Mouse (Mus musculus): ENCODE results near the gene Ssr2. TPM values are rescaled to one million over a fixed set of nuclear protein-coding genes. Genes with fewer than 3 reads are reported as not detected.
A peak's percentile ranks its signal among the peaks of the same experiment; 100 is the strongest.
"Not testable (repeated sequence)": the region's sequence is repeated elsewhere in the genome, so short reads cannot be mapped to it uniquely, and the experiment has no call there.

Ssr2 gene
- total RNA-seq, 2 experiments from 2014 or later, result 86.8 to 91.6 TPM

GRCm38 (mm10) chr3:88578498-88579424 lies 3.1 kb downstream of the Ssr2 start:
- TF ChIP-seq CTCF (conservative IDR thresholded peaks at IDR 0.05), result no peak
- no peak for DNase-seq (ENCODE audit: low spot score in 2 of 2)
- Histone ChIP-seq H3K27ac (peak overlapping the region; percentile 90), H3K4me3 (peak overlapping the region; percentile 72)

- peak; percentile 82 to 88 for DNase-seq (ENCODE audit: low spot score in 2 of 2)
- no peak for TF ChIP-seq CTCF (conservative IDR thresholded peaks at IDR 0.05)
- Histone ChIP-seq H3K4me3 (peak overlapping the region; percentile 72), H3K27ac (peak overlapping the region; percentile 90)
Observed at GRCm38 (mm10) chr3:88579454-88580117, 3.9 kb downstream of the Ssr2 start.

- no peak overlapping the region for H3K27ac ChIP-seq
- no peak for TF ChIP-seq CTCF (conservative IDR thresholded peaks at IDR 0.05)
- DNase-seq (ENCODE audit: low spot score in 2 of 2), result no peak
Observed at GRCm38 (mm10) chr3:88585769-88586168, 10.1 kb downstream of the Ssr2 start.

GRCm38 (mm10) chr3:88586640-88587039 lies 11.0 kb downstream of the Ssr2 start:
- TF ChIP-seq CTCF (conservative IDR thresholded peaks at IDR 0.05), result no peak
- Histone ChIP-seq H3K4me3 (no peak overlapping the region), H3K27ac (no peak overlapping the region)
- DNase-seq (ENCODE audit: low spot score in 2 of 2), result no peak

More at GRCm38 (mm10) chr3:88585769-88586168, 10.1 kb downstream of the Ssr2 start:
- H3K4me3 ChIP-seq, result no peak overlapping the region

GRCm38 (mm10) chr3:88590246-88590645 lies 14.6 kb downstream of the Ssr2 start:
- Histone ChIP-seq H3K27ac (no peak overlapping the region), H3K4me3 (no peak overlapping the region)
- no peak for TF ChIP-seq CTCF (conservative IDR thresholded peaks at IDR 0.05)
- DNase-seq (ENCODE audit: low spot score in 2 of 2), result no peak

GRCm38 (mm10) chr3:88591044-88591443 lies 15.4 kb downstream of the Ssr2 start:
- TF ChIP-seq CTCF (conservative IDR thresholded peaks at IDR 0.05), result no peak
- Histone ChIP-seq H3K27ac (no peak overlapping the region), H3K4me3 (no peak overlapping the region)
- DNase-seq (ENCODE audit: low spot score in 2 of 2), result no peak

- Histone ChIP-seq H3K27ac (peak overlapping the region; percentile 56; the same call in 1 of the 2 replicates), H3K4me3 (no peak overlapping the region)
- TF ChIP-seq CTCF (conservative IDR thresholded peaks at IDR 0.05), result peak; percentile 84
- DNase-seq (ENCODE audit: low spot score in 2 of 2), result peak; percentile 16 to 52
Observed at GRCm38 (mm10) chr3:88591950-88592731, 16.5 kb downstream of the Ssr2 start.

GRCm38 (mm10) chr3:88592942-88593576 lies 17.4 kb downstream of the Ssr2 start:
- H3K4me3 ChIP-seq, result no peak overlapping the region
- 0 out of 2 replicates have a peak overlapping the region, but pooled peaks have one; percentile 56 for H3K27ac ChIP-seq
- no peak for DNase-seq (ENCODE audit: low spot score in 2 of 2)
- TF ChIP-seq CTCF (conservative IDR thresholded peaks at IDR 0.05), result no peak

- no peak overlapping the region for H3K27ac ChIP-seq
- TF ChIP-seq CTCF (conservative IDR thresholded peaks at IDR 0.05), result no peak
- no peak overlapping the region for H3K4me3 ChIP-seq
- DNase-seq (ENCODE audit: low spot score in 2 of 2), result no peak
Observed at GRCm38 (mm10) chr3:88593893-88594580, 18.4 kb downstream of the Ssr2 start.

GRCm38 (mm10) chr3:88596547-88596946 lies 20.9 kb downstream of the Ssr2 start:
- H3K4me3 ChIP-seq; H3K27ac ChIP-seq; DNase-seq (ENCODE audit: low spot score in 2 of 2): not testable (repeated sequence)

- no peak for DNase-seq (ENCODE audit: low spot score in 2 of 2)
- Histone ChIP-seq H3K27ac (no peak overlapping the region), H3K4me3 (no peak overlapping the region)
- TF ChIP-seq CTCF (conservative IDR thresholded peaks at IDR 0.05), result no peak
Observed at GRCm38 (mm10) chr3:88602466-88602865, 26.8 kb downstream of the Ssr2 start.

- Histone ChIP-seq H3K27ac (no peak overlapping the region), H3K4me3 (no peak overlapping the region)
- DNase-seq (ENCODE audit: low spot score in 2 of 2), result peak in 1 of 2 experiments; percentile 62
- TF ChIP-seq CTCF (conservative IDR thresholded peaks at IDR 0.05), result peak; percentile 89
Observed at GRCm38 (mm10) chr3:88603714-88604161, 28.1 kb downstream of the Ssr2 start.

All from layer of hippocampus, adult 2 months (tissue).